Mouse (Mus musculus) MEL-GATA-1-ER (cell line): Measurements from ENCODE around the gene Klf8.

Experiments used
- DNase-seq: peaks from one replicate; pipeline ENCODE4 v3.0.0-alpha.2; 2012; ENCODE audit warnings: low read depth; ENCODE audit errors: extremely low read depth

Gene Klf8

GRCm38 (mm10) chrX:153433659-153434293 is 196.5 kb downstream of the Klf8 start:
- no peak for DNase-seq

GRCm38 (mm10) chrX:153439573-153439972 is 202.3 kb downstream of the Klf8 start:
- DNase-seq: no peak

- DNase-seq: no peak
Measured at GRCm38 (mm10) chrX:153440018-153440417, 202.8 kb downstream of the Klf8 start.
